Mouse (Mus musculus): Measurements from ENCODE around the gene Depdc1b.

Depdc1b gene

GRCm38 (mm10) chr13:108315702-108316486 lies at the start of gene Depdc1b:
TSS of gene Depdc1b (plus strand) at chr13:108316332.
- DNase-seq (ENCODE audit: low spot score), result peak; percentile 92

GRCm38 (mm10) chr13:108267841-108268634 lies 48.1 kb upstream of the Depdc1b start:
- DNase-seq (ENCODE audit: low spot score), result peak; percentile 23

GRCm38 (mm10) chr13:108271458-108272148 lies 44.5 kb upstream of the Depdc1b start:
- no peak for DNase-seq (ENCODE audit: low spot score)

- DNase-seq (ENCODE audit: low spot score), result no peak
Observed at GRCm38 (mm10) chr13:108272332-108272731, 43.8 kb upstream of the Depdc1b start.

- DNase-seq (ENCODE audit: low spot score), result no peak
Observed at GRCm38 (mm10) chr13:108273034-108273433, 43.1 kb upstream of the Depdc1b start.

GRCm38 (mm10) chr13:108273456-108273855 lies 42.7 kb upstream of the Depdc1b start:
- DNase-seq (ENCODE audit: low spot score), result no peak

GRCm38 (mm10) chr13:108276561-108276960 lies 39.6 kb upstream of the Depdc1b start:
- no peak for DNase-seq (ENCODE audit: low spot score)

- no peak for DNase-seq (ENCODE audit: low spot score)
Observed at GRCm38 (mm10) chr13:108277320-108277719, 38.8 kb upstream of the Depdc1b start.

- DNase-seq (ENCODE audit: low spot score), result no peak
Observed at GRCm38 (mm10) chr13:108278592-108278991, 37.5 kb upstream of the Depdc1b start.

GRCm38 (mm10) chr13:108284312-108284711 lies 31.8 kb upstream of the Depdc1b start:
- no peak for DNase-seq (ENCODE audit: low spot score)

GRCm38 (mm10) chr13:108287953-108288352 lies 28.2 kb upstream of the Depdc1b start:
- DNase-seq (ENCODE audit: low spot score), result no peak

- no peak for DNase-seq (ENCODE audit: low spot score)
Observed at GRCm38 (mm10) chr13:108289436-108289835, 26.7 kb upstream of the Depdc1b start.

GRCm38 (mm10) chr13:108290314-108290713 lies 25.8 kb upstream of the Depdc1b start:
- no peak for DNase-seq (ENCODE audit: low spot score)

GRCm38 (mm10) chr13:108297350-108298093 lies 18.6 kb upstream of the Depdc1b start:
- DNase-seq (ENCODE audit: low spot score), result peak; percentile 62

- no peak for DNase-seq (ENCODE audit: low spot score)
Observed at GRCm38 (mm10) chr13:108298241-108298640, 17.9 kb upstream of the Depdc1b start.

- no peak for DNase-seq (ENCODE audit: low spot score)
Observed at GRCm38 (mm10) chr13:108300346-108300950, 15.7 kb upstream of the Depdc1b start.

GRCm38 (mm10) chr13:108301411-108301810 lies 14.7 kb upstream of the Depdc1b start:
- no peak for DNase-seq (ENCODE audit: low spot score)

GRCm38 (mm10) chr13:108302957-108303675 lies 13.0 kb upstream of the Depdc1b start:
- no peak for DNase-seq (ENCODE audit: low spot score)

GRCm38 (mm10) chr13:108303841-108304240 lies 12.3 kb upstream of the Depdc1b start:
- no peak for DNase-seq (ENCODE audit: low spot score)

- no peak for DNase-seq (ENCODE audit: low spot score)
Observed at GRCm38 (mm10) chr13:108304680-108305079, 11.5 kb upstream of the Depdc1b start.

GRCm38 (mm10) chr13:108316487-108316903 lies 363 bp downstream of the Depdc1b start:
- DNase-seq (ENCODE audit: low spot score), result peak; percentile 59

Data from yolk sac, embryonic 10.5 days (tissue).